Mouse (Mus musculus) retina, adult 2 months (tissue): ENCODE data around the gene Olfr1008.
"Not testable (repeated sequence)": the region's sequence is repeated elsewhere in the genome, so short reads cannot be mapped to it uniquely, and the experiment has no call there.

Experiments
- DNase-seq: peaks from one replicate; pipeline ENCODE4 v3.0.0-alpha.2; 2012; ENCODE audit warnings: low read depth, low spot score

Gene Olfr1008

GRCm38 (mm10) chr2:85689131-85689530 is at the start of gene Olfr1008:
Gene Olfr1008 (plus strand): TSS chr2:85689431.
- DNase-seq, result no peak

- no peak for DNase-seq
Observed at GRCm38 (mm10) chr2:85650604-85651003, 38.6 kb upstream of the Olfr1008 start, which contains the start of gene Olfr1002. Gene Olfr1002 (minus strand): TSS chr2:85650704.

- not testable (repeated sequence) for DNase-seq
Observed at GRCm38 (mm10) chr2:85664355-85664754, 24.9 kb upstream of the Olfr1008 start, which contains the start of gene Olfr154. Gene Olfr154 (minus strand): TSS chr2:85664455.

GRCm38 (mm10) chr2:85678667-85679066 is 10.6 kb upstream of the Olfr1008 start, which contains the start of gene Olfr1006:
Gene Olfr1006 (minus strand): TSS chr2:85678767.
- DNase-seq, result no peak

- not testable (repeated sequence) for DNase-seq
Observed at GRCm38 (mm10) chr2:85710680-85711079, 21.4 kb downstream of the Olfr1008 start.

- DNase-seq, result no peak
Observed at GRCm38 (mm10) chr2:85711159-85711558, 21.9 kb downstream of the Olfr1008 start.

GRCm38 (mm10) chr2:85715119-85715518 is 25.9 kb downstream of the Olfr1008 start, which contains the start of gene Olfr1009:
Gene Olfr1009 (plus strand): TSS chr2:85715419.
- no peak for DNase-seq

GRCm38 (mm10) chr2:85725793-85726192 is 36.6 kb downstream of the Olfr1008 start:
- peak; percentile 6 for DNase-seq
